Mouse (Mus musculus) ES-Bruce4 (cell line): ENCODE data around the gene Sept8. TPM values are rescaled to one million over a fixed set of nuclear protein-coding genes. Genes with fewer than 3 reads are reported as not detected.

Experiments
- H3K27ac ChIP-seq: 2 replicates; pipeline ENCODE4 v1.5.1; 2012; ENCODE audit warnings: low read length, inconsistent platforms; ENCODE audit not compliant: insufficient read depth
- H3K27me3 ChIP-seq: 2 replicates; pipeline ENCODE4 v1.6.1; 2012; ENCODE audit warnings: mild to moderate bottlenecking, low read length, inconsistent platforms; ENCODE audit not compliant: control insufficient read depth, poor library complexity, insufficient read depth, severe bottlenecking
- H3K36me3 ChIP-seq: 2 replicates; pipeline ENCODE4 v1.6.1; 2012; ENCODE audit warnings: inconsistent platforms, mild to moderate bottlenecking, low read length, moderate library complexity; ENCODE audit not compliant: control insufficient read depth, poor library complexity, insufficient read depth, severe bottlenecking
- H3K4me1 ChIP-seq: one replicate; pipeline ENCODE4 v1.8.1; 2011; ENCODE audit warnings: low read length; ENCODE audit not compliant: control insufficient read depth, insufficient read depth
- H3K4me3 ChIP-seq: 2 replicates; pipeline ENCODE4 v1.5.1; 2011; ENCODE audit warnings: low read depth, mild to moderate bottlenecking, low read length
- H3K9ac ChIP-seq: 2 replicates; pipeline ENCODE4 v1.6.1; 2012; ENCODE audit warnings: low read depth, mild to moderate bottlenecking, inconsistent platforms; ENCODE audit not compliant: poor library complexity, severe bottlenecking
- H3K9me3 ChIP-seq: replicated peaks from 2 replicates; pipeline ENCODE4 v1.6.1; 2012; ENCODE audit warnings: mild to moderate bottlenecking, low read length, inconsistent platforms; ENCODE audit not compliant: control insufficient read depth, poor library complexity, insufficient read depth, severe bottlenecking
- CTCF ChIP-seq: IDR thresholded peaks from one replicate; pipeline ENCODE4 v1.8.1; 2011; ENCODE audit warnings: low read depth, low read length
- EP300 ChIP-seq: IDR thresholded peaks from 2 replicates; pipeline ENCODE4 v1.6.1; 2011; ENCODE audit warnings: low read depth, low read length; ENCODE audit not compliant: insufficient read depth
- POLR2A ChIP-seq: IDR thresholded peaks from one replicate; pipeline ENCODE4 v1.8.1; 2011; ENCODE audit warnings: low read length; ENCODE audit not compliant: insufficient read depth
- polyA plus RNA-seq: library from polyadenylated mRNA; stranded (reverse); fragments of >200 nt; gene quantifications from 2 replicates; pipeline ENCODE4 v1.2.4, GENCODE M21; 2011; ENCODE audit warnings: low read depth; ENCODE audit not compliant: missing spikeins, insufficient read depth, insufficient read length

Gene Sept8
- polyA plus RNA-seq, 1 experiment = 40.1 TPM

DNA sequence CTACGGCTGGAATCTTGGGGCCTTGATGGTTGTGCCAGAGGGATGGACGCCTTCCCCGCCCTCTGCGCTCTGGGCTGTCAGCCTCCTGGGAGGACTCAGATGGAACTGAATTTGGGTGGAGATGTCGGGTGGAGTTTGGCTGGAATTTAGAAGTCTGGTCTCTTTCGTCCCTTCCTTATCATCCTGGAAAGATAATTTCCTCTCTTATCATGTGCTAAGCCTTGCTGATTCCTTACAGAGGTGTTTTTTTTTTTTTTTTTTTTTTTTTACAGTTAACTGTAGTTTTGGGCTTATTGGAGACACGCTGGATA is 2.7 kb downstream of the Sept8 start:
- no peak overlapping the region for H3K4me3 ChIP-seq
- TF ChIP-seq POLR2A (no peak), CTCF (no peak), EP300 (no peak)
- H3K27me3 ChIP-seq = no peaks in the 10 kb centered on the region
- H3K9ac ChIP-seq = no peak overlapping the region
- peaks cover 7% of the 10 kb centered on the region for H3K4me1 ChIP-seq
- H3K27ac ChIP-seq = no peak overlapping the region
- no peaks in the 10 kb centered on the region for H3K36me3 ChIP-seq
- no peaks in the 10 kb centered on the region for H3K9me3 ChIP-seq

DNA sequence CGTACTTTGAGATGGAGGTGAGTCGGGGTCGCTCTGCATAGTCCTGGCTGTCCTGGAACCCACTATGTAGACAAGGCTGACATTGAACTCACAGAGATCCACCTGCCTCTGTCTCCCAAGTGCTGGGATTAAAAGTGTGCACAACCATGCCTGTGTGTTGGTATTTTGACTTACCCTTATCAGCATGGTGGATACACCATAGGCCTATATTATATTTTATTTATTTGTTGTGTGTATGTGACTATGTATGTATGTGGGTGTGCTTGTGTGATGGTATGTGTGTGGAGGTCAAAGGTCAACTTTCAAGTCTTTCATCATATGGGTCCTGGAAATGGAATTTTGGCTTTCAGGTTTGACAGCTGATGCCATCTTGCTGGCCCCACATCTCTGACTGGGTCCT is 3.3 kb downstream of the Sept8 start:
- no peak for TF ChIP-seq CTCF
- TF ChIP-seq EP300 = no peak
- no peak for TF ChIP-seq POLR2A
- Histone ChIP-seq H3K27me3 (no peaks in the 10 kb centered on the region), H3K4me3 (no peak overlapping the region), H3K4me1 (peaks cover 7% of the 10 kb centered on the region), H3K9ac (no peak overlapping the region), H3K36me3 (no peaks in the 10 kb centered on the region), H3K27ac (no peak overlapping the region), H3K9me3 (no peaks in the 10 kb centered on the region)

DNA sequence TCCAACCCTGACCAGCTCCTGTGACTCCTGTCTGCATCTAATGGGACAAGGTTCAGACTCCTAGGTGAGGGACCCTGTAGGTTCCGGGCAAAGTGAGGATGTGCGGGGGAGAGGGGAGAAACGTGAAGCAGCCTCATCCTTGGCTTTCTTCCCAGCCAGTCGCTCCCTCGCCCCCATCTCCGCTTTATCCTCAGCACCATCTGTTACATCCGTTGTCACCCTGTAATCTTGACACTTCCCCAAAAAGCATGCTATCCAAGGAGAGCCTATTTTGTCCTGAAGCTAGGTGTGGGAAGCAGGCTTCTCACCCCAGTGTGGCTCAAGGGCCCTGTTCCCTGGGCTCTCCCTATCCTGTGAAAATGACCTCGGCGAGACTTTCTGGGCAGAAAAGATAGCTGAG is 3.9 kb downstream of the Sept8 start:
- H3K9ac ChIP-seq = no peak overlapping the region
- H3K36me3 ChIP-seq = no peaks in the 10 kb centered on the region
- no peaks in the 10 kb centered on the region for H3K27me3 ChIP-seq
- H3K9me3 ChIP-seq = no peaks in the 10 kb centered on the region
- H3K27ac ChIP-seq = no peak overlapping the region
- peaks cover 7% of the 10 kb centered on the region for H3K4me1 ChIP-seq
- TF ChIP-seq CTCF (no peak), EP300 (no peak), POLR2A (no peak)
- H3K4me3 ChIP-seq = no peak overlapping the region

DNA sequence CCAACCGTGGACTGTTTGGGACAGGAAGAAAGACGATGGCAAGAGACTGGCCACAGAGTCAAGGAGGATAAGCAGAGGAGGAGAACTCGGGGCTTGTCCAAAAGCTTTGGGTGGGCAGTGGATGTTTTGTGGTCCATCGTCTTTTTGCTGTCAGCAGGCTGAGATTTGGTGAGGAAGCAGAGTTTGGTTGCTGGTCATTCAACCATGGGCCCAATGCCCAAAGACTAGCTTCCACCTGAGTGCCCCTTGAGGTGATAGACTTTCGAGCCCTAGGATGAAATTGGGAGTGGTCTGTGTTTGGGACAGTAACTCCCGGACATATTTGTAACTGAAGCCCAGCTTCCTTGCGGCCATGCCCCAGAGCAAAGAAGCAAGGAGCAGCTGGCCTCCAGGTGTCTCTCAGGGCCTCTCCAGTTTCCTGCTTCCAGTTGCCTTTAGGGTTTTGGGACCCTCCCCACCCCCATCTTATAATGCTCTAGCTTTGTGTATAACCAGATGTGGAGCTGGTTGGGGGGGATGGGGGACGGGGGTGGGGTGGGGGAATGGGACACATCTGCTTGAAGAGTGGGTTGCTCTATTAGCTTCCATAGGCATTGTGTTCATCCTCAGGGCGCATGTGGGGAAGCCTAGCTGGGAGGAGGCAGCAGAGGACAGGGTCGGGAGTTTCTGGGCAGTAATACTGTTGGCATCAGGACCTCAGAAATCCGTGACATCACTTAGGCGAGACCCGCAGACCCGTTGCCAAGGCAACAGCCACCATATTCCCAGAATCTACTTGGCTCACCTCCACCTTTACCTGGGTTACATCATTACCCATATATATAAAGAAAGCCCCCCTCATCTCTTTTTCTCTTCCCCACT is 4.7 kb downstream of the Sept8 start:
- H3K4me1 ChIP-seq = peaks cover 7% of the 10 kb centered on the region
- H3K27ac ChIP-seq = no peak overlapping the region
- H3K27me3 ChIP-seq = no peaks in the 10 kb centered on the region

DNA sequence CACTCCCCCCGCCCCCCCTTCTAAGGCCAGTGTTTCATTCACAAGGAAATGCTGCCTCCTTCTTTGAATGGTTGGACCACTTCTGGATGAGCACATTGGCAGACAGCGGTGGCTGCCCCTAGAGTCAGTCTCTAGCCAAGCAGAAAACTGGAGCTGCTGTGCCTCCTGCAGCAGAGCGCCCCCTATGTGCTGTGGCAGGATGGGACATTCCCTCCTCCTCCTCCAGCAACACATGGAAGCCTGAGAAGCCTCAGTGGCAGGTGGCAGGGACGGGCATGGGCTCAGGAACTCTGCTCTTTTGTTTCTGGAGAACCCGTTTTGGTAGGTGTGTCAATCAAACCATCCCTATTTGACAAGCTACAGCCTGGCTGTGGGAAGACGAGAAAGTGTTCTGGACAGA is 5.8 kb downstream of the Sept8 start:
- H3K4me3 ChIP-seq = no peak overlapping the region
- H3K27me3 ChIP-seq = no peaks in the 10 kb centered on the region
- TF ChIP-seq POLR2A (no peak), CTCF (peak; percentile 65), EP300 (no peak)
- H3K4me1 ChIP-seq = peaks cover 7% of the 10 kb centered on the region
- no peaks in the 10 kb centered on the region for H3K36me3 ChIP-seq
- no peak overlapping the region for H3K27ac ChIP-seq
- H3K9ac ChIP-seq = no peak overlapping the region
- no peaks in the 10 kb centered on the region for H3K9me3 ChIP-seq

More for the DNA sequence above, 4.7 kb downstream of the Sept8 start:
- Histone ChIP-seq H3K9me3 (no peaks in the 10 kb centered on the region), H3K36me3 (no peaks in the 10 kb centered on the region), H3K9ac (no peak overlapping the region), H3K4me3 (no peak overlapping the region)
- TF ChIP-seq EP300 (no peak), POLR2A (no peak), CTCF (no peak)

DNA sequence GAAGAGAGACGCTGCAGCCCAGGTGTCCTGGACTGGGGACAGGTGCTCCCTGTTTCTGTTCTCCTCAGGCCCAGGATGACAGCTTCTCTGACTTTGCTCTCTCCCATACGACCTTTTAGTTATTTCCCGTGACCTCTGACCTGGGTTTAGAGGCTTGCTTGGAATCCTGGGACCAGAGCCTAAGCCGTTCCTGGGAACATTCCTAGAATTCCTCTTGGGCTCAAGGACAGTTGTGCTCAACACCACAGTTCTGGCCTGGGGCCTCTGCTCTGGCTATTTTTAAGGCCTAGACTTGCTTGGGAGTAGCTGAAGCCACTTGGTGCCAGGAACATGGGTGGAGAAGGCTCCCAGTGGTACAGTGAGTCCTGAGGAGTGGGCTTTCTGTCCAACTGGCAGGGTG is 6.4 kb downstream of the Sept8 start:
- Histone ChIP-seq H3K36me3 (no peaks in the 10 kb centered on the region), H3K27me3 (no peaks in the 10 kb centered on the region), H3K4me3 (no peak overlapping the region), H3K4me1 (peaks cover 7% of the 10 kb centered on the region), H3K9me3 (no peaks in the 10 kb centered on the region), H3K9ac (no peak overlapping the region), H3K27ac (no peak overlapping the region)
- TF ChIP-seq EP300 (peak; percentile 58; the same call in 1 of the 2 replicates), CTCF (no peak)
